Mouse (Mus musculus) embryonic stem cell, embryonic (primary cell): ENCODE results near the gene Rep15.

Source experiments
- CTCF ChIA-PET, 4 experiments: fragments of 300-600 bp in 2 of 4; fragments of 350-600 bp in 2 of 4; sonication (Branson Sonifier 250); formaldehyde crosslinking; loops; one replicate each; lab custom pipeline; 2022; ENCODE audit warnings: inconsistent platforms in 2 of 4; lab: Charles Lee
- POLR2A ChIA-PET, 4 experiments: fragments of 300-600 bp in 2 of 4; fragments of 350-600 bp in 2 of 4; sonication (Branson Sonifier 250); formaldehyde crosslinking; loops; one replicate each; lab custom pipeline; 2022; ENCODE audit warnings: antibody characterized with exemption in 4 of 4, inconsistent platforms in 1 of 4; lab: Charles Lee

The Rep15 gene

DNA sequence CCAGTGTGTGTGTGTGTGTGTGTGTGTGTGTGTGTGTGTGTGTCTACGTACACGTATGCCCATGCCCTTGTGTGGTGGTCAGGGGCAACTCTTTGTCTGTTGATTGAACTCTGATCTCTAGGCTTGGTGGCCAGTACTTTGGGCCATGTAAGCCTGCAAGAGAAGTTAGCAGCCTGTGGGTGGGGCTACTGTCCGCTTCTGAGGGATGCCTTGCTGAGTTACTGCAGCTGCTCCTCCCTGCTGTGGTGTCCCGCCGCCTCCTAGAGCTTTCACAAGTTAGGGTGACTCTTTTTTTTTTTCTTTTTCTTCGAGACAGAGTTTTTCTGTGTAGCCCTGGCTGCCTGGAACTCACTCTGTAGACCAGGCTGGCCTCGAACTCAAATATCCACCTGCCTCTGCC lies 26.9 kb downstream of the Rep15 start:
- POLR2A ChIA-PET = interaction anchor here in 3 of 4 experiments (0.5 to 3.8 kb wide), 19 partner anchors 8 to 470 kb away, joined by 3 to 26 read pairs (median 4); partner anchors contain the start of genes Klhl42 (in 2 of the 3), Mansc4 (in 1 of the 3) and Mrps35 (in 1 of the 3)

DNA sequence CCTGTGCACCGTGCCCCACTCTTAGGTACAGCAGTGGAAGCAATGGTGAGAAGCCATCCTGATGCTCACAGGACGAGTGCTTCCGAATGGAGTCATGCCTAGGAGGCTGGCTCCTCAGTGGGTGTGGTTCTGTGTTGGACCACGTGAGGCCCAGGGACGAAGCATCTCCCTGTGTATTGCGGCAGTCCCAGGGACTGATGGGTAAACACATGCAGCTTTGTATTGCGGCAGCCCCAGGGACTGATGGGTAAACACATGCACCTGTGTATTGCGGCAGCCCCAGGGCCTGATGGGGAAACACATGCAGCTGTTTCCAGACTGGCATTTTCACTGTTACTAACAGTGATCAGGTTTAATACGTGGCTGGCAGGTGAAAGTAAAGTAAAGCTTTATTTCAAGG lies 29.2 kb downstream of the Rep15 start:
- ChIA-PET CTCF (no interaction called here), POLR2A (interaction anchor here in 2 of 4 experiments (0.7 to 2.1 kb wide), 10 partner anchors 9 to 29 kb away, joined by 3 to 5 read pairs (median 3); partner anchors contain the start of genes Mrps35 (in 1 of the 2) and Rep15 (in 1 of the 2))

More for the DNA sequence above, 26.9 kb downstream of the Rep15 start:
- CTCF ChIA-PET = interaction anchor here in 3 of 4 experiments (0.5 to 1.5 kb wide), 10 partner anchors 8 to 1292 kb away, joined by 3 to 5 read pairs (median 3); no protein-coding TSS in a partner anchor

DNA sequence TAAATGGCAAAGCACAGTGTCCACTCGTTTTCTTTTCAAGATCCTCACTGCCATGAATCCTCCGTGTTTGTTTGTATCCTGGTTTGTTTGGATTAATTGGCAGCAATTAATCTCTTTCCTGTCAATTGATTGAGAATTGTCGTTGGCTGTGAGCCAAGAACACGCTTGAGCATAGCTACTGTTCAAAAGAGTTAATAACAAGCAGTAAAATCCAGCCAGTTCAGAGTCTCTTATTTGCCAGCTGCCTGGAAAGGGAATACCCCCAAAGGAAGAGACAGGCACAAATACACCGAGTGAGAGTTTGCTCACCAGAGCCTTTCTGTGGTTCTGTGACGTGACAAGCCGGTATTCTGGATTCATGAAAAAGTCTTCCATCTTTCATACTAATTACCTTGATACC lies 29.6 kb downstream of the Rep15 start:
- CTCF ChIA-PET = no interaction called here
- POLR2A ChIA-PET = interaction anchor here in 3 of 4 experiments (0.6 to 1.3 kb wide), 9 partner anchors 9 to 1851 kb away, joined by 3 to 5 read pairs (median 3); partner anchors contain the start of genes Casc1 (in 1 of the 3), Etfrf1 (in 1 of the 3) and Mrps35 (in 1 of the 3)

DNA sequence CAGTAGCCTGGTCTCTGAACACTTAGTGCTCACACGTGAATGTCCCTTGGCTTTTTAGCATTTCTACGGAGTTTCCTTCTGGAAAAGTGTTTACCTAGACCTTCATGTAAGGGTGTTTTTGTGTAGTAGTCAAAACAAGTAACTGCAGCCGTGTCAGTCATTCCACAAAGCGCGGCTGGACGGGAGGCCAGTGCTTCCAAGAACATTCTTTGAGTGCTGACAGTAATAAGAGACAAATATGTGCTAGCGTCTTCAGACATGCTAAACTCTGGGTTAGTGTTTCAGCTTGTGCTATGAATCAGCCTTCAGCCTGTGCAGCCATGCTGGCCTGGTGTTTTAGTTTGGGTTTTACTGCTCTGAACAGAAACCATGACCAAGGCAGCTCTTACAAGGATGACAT lies 30.3 kb downstream of the Rep15 start:
- CTCF ChIA-PET = interaction anchor here in 1 of 4 experiments (0.6 kb wide), 1 partner anchor 309 kb away, joined by 3 read pairs; no protein-coding TSS in a partner anchor
- POLR2A ChIA-PET = interaction anchor here in 3 of 4 experiments (0.6 to 1.3 kb wide), 7 partner anchors 8 to 1852 kb away, joined by 3 to 5 read pairs (median 3); partner anchors contain the start of genes Casc1 (in 1 of the 3) and Etfrf1 (in 1 of the 3)

DNA sequence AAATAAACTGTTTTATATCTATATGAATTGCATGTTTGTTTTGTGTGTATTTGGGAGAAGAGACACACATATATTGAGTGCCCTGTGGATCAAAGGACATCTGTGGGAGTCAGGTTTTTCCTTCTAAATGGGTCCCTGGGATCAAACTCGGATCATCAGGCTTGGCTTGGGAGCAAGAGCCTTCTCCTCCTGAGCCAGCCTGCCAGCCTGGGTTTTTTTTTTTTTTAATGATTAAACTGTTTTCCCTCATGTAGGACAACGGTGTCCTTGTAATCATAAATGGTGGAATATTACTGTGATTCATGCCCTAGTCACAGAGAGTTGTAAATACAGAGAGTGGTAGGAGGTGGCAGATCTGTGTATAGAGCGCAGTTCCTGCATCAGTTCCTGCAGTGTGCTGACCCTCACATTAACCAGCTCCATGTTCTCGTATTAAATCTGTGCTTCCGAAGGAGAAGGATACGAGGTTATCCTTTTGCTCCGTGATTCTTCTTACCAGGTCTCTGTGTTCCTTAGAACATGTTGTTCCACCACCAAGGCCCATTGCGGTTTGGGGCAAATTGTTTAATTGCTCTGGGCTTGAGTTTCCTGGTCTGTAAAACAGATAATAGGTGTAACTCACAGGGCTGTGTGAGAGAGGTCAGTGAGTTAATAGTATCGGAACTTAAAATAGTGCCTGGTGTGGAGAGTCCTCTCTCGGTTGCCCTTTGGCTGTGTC lies 32.0 kb downstream of the Rep15 start:
- CTCF ChIA-PET = no interaction called here
- POLR2A ChIA-PET = interaction anchor here in 2 of 4 experiments (0.6 to 2.0 kb wide), 3 partner anchors 9 to 15 kb away, joined by 3 to 5 read pairs (median 3); no protein-coding TSS in a partner anchor

DNA sequence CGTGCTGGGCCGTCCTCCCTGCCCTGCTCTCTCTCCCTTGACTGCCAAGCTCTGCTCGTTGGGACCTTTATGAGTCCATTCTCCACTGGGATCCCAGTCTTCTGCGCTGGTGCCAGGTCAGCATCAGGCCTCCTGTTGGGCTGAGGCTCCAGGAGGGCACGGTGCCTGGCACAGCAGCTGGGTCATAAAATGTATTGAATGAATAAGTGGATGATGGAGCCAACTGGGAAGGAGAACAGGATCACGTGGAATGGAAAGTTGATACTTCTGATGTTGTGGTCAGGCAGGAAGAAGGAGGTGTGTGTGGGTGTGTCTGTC lies 32.5 kb downstream of the Rep15 start:
- ChIA-PET POLR2A (interaction anchor here in 2 of 4 experiments (0.6 to 3.8 kb wide), 4 partner anchors 10 to 15 kb away, joined by 3 to 15 read pairs (median 4); no protein-coding TSS in a partner anchor), CTCF (no interaction called here)

DNA sequence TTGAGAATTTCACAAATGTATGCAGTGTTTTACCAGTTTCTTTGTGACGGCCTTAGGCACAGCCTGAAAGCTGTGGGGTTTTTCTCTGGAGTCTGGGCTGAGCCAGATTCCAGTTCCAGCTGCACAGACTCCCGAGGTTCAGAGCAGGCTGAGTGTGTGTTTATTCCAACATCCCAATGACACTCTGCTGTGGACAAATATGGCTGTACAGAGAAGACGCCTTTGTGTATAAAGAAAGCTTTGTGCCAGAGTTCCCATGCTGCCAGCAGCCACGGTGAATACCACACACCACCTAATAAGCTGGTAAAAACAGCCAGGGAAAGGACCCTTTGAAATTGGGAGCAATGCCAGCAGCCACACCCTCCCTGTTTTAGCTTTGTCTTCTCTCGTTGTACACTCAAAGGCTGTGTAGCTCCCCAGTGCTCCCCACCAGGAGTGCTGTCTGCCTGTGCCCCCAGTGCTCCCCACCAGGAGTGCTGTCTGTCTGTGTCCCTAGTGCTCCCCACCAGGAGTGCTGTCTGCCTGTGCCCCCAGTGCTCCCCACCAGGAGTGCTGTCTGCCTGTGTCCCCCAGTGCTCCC lies 43.5 kb downstream of the Rep15 start:
- CTCF ChIA-PET = interaction anchor here in 3 of 4 experiments (0.6 to 1.9 kb wide), 8 partner anchors 10 to 242 kb away, joined by 3 to 8 read pairs (median 4); no protein-coding TSS in a partner anchor
- POLR2A ChIA-PET = interaction anchor here (0.9 to 2.9 kb wide), 17 partner anchors 9 to 55 kb away, joined by 3 to 47 read pairs (median 5); partner anchors contain the start of genes Klhl42 (in 3 of the 4), Mansc4 (in 2 of the 4) and Mrps35 (in 2 of the 4)

DNA sequence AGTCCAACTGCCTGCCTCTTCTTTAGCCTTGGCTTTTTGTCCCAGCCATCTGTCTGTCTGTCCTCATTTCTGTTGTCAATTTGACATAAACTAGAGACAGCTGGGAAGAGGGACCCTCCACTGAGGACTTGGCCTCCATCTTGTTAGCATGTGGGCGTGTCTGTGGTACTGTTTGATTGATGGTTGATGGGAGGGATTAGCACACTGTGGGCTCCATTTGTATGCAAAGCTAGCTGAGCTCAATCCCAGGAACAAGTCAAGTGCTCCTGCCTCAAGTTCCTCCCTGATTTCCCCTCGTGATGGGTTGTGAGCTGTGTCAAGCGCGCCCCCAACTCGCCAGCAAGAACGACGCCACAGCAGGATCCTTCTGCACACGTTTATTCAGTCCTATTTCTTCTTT lies 44.5 kb downstream of the Rep15 start:
- POLR2A ChIA-PET = interaction anchor here in 3 of 4 experiments (0.5 to 2.9 kb wide), 21 partner anchors 9 to 1869 kb away, joined by 3 to 47 read pairs (median 5); partner anchors contain the start of genes Mansc4 (in 3 of the 3), Klhl42 (in 2 of the 3), Mrps35 (in 2 of the 3) and Ergic2 (in 1 of the 3)
- CTCF ChIA-PET = interaction anchor here in 1 of 4 experiments (0.5 to 1.9 kb wide), 5 partner anchors 29 to 442 kb away, joined by 3 to 8 read pairs (median 4); no protein-coding TSS in a partner anchor

DNA sequence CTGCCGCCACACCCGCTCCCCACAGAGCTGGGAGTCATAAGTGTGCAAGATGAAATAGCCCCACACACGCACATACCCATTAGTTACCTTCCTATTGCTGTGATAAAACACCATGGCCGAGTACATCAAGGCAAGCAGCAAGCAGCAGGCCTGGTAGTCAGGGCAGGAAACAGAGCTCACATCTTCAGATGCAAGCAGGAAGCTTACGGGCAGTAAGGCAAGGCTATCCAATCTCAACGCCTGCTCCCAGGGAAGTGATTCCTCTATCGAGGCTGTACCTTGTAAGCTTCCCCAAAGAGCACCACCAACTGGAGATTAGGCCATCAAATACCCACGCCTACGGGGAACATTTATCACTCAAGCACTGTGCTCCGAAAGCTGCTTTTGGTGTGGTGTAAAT lies 47.5 kb downstream of the Rep15 start:
- ChIA-PET POLR2A (interaction anchor here in 3 of 4 experiments (0.6 to 3.0 kb wide), 15 partner anchors 9 to 871 kb away, joined by 3 to 19 read pairs (median 3); partner anchors contain the start of genes Klhl42 (in 2 of the 3), Mrps35 (in 1 of the 3) and Rep15 (in 1 of the 3)), CTCF (interaction anchor here in 1 of 4 experiments (0.8 kb wide), 1 partner anchor 9 kb away, joined by 3 read pairs; no protein-coding TSS in a partner anchor)
